Mouse (Mus musculus): Measurements from ENCODE around the gene Josd1. TPM values are rescaled to one million over a fixed set of nuclear protein-coding genes. Genes with fewer than 3 reads are reported as not detected.

Josd1 gene
- polyA plus RNA-seq, 1 experiment from 2014 or later: 26.9 TPM

DNA sequence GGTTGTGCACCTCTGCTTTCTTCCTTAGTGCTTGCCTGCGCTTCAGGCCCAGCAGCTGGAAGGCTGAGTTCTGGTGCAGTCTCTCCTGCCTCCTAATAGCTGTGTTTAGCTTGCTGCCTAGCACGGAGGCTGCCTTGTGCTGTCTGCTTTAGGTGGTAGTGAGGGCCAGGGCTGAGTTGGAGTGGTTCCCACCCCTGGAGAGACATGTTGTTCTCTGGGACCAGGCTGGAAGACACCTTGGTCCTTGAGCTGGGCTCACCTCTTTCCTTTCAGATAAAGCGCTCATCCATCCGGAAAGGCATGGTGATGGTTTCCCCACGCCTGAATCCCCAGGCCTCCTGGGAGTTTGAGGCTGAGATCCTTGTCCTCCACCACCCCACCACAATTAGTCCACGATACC is 29.0 kb upstream of the Josd1 start:
- Histone ChIP-seq H3K9me3 (no peaks in the 10 kb centered on the region), H3K9ac (no peak overlapping the region), H3K4me2 (replicated peaks) (no peak overlapping the region), H3K4me3 (no peak overlapping the region), H3K27me3 (replicated peaks) (no peaks in the 10 kb centered on the region), H3K27ac (no peak overlapping the region), H3K4me1 (no peaks in the 10 kb centered on the region), H3K36me3 (peaks cover 91% of the 10 kb centered on the region)
- no peak for ATAC-seq (ENCODE audit: low FRiP score, low read depth)
- 90% methylated on average over 6 of the region's 6 CpGs for WGBS

DNA sequence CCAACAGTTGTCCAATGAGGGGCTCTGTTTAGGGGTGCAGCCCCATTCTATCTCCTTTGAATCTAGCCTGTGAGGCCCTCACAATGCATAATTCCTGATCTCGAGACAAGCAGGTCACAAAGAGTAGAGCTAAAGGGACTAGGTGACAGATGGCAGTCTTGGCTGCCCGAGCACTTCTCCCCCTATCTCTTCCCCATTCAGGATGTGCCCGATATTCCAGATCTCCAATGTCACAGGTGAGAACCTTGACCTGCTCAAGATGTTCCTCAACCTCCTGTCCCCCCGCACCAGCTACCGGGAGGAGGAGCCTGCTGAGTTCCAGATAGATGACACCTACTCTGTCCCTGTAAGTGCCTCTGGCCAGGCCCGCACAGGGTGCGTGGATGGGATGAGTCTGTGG is 27.9 kb upstream of the Josd1 start:
- H3K9me3 ChIP-seq: no peaks in the 10 kb centered on the region
- H3K27ac ChIP-seq: no peak overlapping the region
- no peak for ATAC-seq (ENCODE audit: low FRiP score, low read depth)
- no peak overlapping the region for H3K4me2 ChIP-seq (replicated peaks)
- H3K4me3 ChIP-seq: no peak overlapping the region
- no peak overlapping the region for H3K9ac ChIP-seq
- peaks cover 96% of the 10 kb centered on the region for H3K36me3 ChIP-seq
- H3K27me3 ChIP-seq (replicated peaks): no peaks in the 10 kb centered on the region
- 95% methylated on average over 7 of the region's 7 CpGs for WGBS
- no peaks in the 10 kb centered on the region for H3K4me1 ChIP-seq

DNA sequence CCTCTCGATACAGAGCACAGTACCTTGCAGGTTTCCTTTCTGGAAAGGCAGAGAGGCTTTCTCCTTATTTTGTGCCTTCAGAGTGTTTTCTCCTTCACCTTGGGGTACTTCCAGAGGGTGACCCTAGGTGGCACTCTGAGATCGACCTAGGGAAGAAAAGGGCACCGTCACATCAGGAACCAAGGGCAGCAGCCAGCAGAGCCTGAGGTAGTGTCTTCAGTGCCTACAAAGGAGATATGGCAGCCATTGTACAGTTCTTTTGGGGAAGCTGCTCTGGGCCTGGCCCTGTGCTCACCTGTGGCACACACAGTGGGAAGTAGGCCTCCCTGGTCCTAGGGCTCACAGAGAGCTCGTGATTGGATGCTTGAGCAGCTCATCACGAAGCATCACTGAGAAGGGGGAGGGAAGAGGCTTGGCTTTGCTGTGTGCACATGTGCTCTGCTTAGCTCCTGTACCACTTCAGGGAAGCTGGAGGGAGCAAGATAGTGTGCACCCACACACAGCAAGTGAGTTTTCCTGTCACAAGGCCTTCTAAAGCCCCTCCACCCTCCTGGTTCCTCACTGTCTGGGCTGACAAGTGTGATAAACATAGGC is 20.6 kb upstream of the Josd1 start:
- peaks cover 65% of the 10 kb centered on the region for H3K36me3 ChIP-seq
- WGBS: 91% methylated on average over 5 of the region's 5 CpGs

DNA sequence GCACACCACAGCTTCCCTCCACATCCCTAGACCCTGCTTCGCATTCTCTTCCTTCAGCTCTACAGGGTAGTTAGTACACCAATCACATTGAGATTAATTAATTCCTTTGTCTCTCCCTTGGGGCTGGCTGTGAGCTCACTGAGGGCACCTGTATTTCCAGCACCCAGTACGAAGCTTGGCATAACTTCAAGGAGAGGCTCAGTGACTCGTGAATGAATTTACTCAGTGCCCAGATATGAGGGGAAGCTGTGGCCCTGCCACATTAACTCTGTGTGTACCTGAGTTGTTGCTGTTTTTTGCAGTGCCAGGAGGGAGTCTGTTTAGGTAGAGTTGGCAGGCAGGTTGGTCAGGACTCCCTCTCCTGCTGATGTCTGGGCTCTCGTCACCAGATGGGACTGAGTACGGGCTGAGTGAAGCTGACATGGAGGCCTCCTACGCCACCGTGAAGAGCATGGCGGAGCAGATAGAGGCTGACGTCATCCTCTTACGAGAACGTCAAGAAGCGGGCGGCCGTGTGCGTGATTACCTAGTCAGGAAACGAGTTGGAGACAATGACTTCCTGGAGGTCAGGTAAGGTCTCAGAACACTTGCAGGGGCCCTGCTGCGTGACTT is 19.0 kb upstream of the Josd1 start:
- Histone ChIP-seq H3K27me3 (replicated peaks) (no peaks in the 10 kb centered on the region), H3K36me3 (peaks cover 49% of the 10 kb centered on the region), H3K4me3 (no peak overlapping the region), H3K4me1 (no peaks in the 10 kb centered on the region), H3K9me3 (no peaks in the 10 kb centered on the region), H3K27ac (no peak overlapping the region), H3K4me2 (replicated peaks) (no peak overlapping the region), H3K9ac (no peak overlapping the region)
- 91% methylated on average over 17 of the region's 17 CpGs for WGBS
- no peak for ATAC-seq (ENCODE audit: low FRiP score, low read depth)

More for the DNA sequence above, 20.6 kb upstream of the Josd1 start:
- no peaks in the 10 kb centered on the region for H3K4me1 ChIP-seq
- no peaks in the 10 kb centered on the region for H3K9me3 ChIP-seq
- no peak overlapping the region for H3K9ac ChIP-seq
- H3K4me3 ChIP-seq: no peak overlapping the region
- H3K27ac ChIP-seq: no peak overlapping the region
- no peak for ATAC-seq (ENCODE audit: low FRiP score, low read depth)
- no peak overlapping the region for H3K4me2 ChIP-seq (replicated peaks)
- H3K27me3 ChIP-seq (replicated peaks): no peaks in the 10 kb centered on the region

DNA sequence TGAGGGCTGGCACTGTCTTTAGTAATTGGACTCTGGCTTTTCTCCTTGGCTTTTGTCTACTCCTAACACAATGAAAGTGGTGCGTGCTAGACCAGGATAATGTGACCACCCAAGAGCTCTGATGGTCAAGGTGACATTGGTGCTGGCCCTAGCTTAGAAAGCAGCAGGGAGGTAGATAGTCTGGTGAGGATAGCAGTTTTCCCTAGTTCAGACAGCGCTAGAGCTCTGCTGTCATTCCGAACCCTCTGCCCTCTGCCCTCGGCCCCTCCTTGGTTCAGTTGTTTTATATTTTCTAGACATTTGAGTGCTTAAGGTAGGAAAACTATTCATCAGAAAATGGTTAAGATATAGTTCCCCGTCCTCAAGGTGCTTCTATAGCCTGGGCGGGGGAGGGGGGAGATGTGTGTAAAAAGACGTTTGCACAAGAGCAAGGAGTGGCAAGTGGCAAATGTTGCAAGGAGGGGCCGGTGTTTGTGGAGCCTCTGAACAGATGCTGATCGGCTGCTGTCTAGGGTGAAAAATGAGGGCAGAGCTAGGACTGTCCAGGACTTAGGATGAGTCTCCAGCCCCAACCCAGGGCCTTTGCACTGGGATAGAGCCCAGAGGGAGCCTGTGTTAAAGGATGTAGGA is 10.0 kb upstream of the Josd1 start:
- H3K4me1 ChIP-seq: peaks cover 19% of the 10 kb centered on the region; the same call in 1 of the 2 replicates
- H3K9ac ChIP-seq: no peak overlapping the region
- H3K36me3 ChIP-seq: 0 out of 2 replicates have a peak, but pooled peaks cover 13% of the 10 kb centered on the region
- no peak overlapping the region for H3K4me3 ChIP-seq
- H3K4me2 ChIP-seq (replicated peaks): no peak overlapping the region
- no peak for ATAC-seq (ENCODE audit: low FRiP score, low read depth)
- WGBS: 77% methylated on average over 9 of the region's 9 CpGs
- H3K27me3 ChIP-seq (replicated peaks): no peaks in the 10 kb centered on the region
- no peaks in the 10 kb centered on the region for H3K9me3 ChIP-seq
- H3K27ac ChIP-seq: no peak overlapping the region

DNA sequence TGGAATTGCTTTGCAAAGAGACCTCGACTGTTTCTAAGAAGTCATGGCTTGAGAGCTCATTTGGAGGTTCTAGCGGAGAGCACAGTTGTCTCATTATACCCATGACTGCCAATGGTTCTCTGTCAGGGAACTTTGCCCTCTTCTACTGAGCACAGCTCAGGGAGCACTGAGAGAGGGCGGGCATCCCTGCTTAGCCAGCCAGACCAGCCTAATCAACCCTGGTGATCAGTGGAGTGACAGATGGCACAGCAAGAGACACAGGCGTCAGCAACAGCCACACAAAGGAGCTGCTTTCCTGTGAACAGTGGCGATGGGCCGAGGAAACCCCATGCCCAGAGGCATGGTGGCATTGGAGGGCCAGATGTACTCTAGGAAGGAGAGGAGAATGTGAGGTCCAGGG is 9.3 kb upstream of the Josd1 start:
- Histone ChIP-seq H3K4me2 (replicated peaks) (no peak overlapping the region), H3K4me3 (no peak overlapping the region)

DNA sequence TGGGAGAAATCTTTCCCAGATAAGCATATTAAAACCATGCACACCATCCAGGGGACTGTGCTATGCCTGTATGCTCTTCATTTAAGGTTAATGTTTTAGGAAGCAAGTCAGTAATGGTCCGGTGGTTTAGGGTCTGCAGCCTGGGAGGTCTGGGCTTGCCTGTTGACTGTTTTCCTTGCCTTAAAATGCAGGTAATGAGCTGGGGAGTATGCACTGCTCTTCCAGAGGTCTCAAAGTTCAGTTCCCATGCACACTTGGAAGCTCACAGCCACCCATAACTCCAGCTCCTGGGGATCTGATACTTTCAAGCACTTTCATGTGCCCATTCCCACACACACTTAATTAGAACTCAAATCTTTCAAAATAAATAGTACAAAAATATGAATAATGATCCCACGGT is 8.8 kb upstream of the Josd1 start:
- Histone ChIP-seq H3K4me1 (peaks cover 30% of the 10 kb centered on the region), H3K27ac (no peak overlapping the region), H3K4me3 (no peak overlapping the region), H3K9me3 (no peaks in the 10 kb centered on the region), H3K9ac (no peak overlapping the region), H3K36me3 (0 out of 2 replicates have a peak, but pooled peaks cover 13% of the 10 kb centered on the region), H3K4me2 (replicated peaks) (no peak overlapping the region), H3K27me3 (replicated peaks) (no peaks in the 10 kb centered on the region)
- WGBS: 91% methylated on average over 2 of the region's 2 CpGs
- no peak for ATAC-seq (ENCODE audit: low FRiP score, low read depth)

More for the DNA sequence above, 9.3 kb upstream of the Josd1 start:
- no peak for ATAC-seq (ENCODE audit: low FRiP score, low read depth)
- WGBS: 70% methylated on average over 6 of the region's 6 CpGs
- no peaks in the 10 kb centered on the region for H3K9me3 ChIP-seq
- peaks cover 25% of the 10 kb centered on the region for H3K4me1 ChIP-seq
- no peak overlapping the region for H3K27ac ChIP-seq
- 0 out of 2 replicates have a peak, but pooled peaks cover 13% of the 10 kb centered on the region for H3K36me3 ChIP-seq
- no peak overlapping the region for H3K9ac ChIP-seq
- H3K27me3 ChIP-seq (replicated peaks): no peaks in the 10 kb centered on the region

DNA sequence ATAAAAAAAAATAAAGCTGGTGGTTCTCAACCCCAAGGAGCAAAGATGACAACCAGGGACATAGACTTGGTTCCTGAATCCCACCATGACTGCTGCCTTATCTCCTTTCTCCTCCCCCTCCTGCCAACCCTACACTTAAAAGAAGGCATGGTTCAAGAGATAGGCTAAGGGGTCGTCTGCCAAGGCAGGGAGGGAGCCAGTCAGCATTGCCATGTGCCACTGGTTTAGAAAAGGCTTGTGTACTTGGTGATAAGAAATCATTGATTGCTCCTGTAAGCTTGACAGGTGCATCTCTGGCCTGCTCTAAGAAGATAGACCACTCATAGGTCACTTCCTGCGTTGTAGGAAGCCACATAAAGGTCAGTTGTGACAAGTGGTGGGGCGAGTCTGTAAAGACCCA is 7.8 kb upstream of the Josd1 start:
- Histone ChIP-seq H3K4me1 (peaks cover 34% of the 10 kb centered on the region), H3K9ac (no peak overlapping the region), H3K4me3 (no peak overlapping the region), H3K4me2 (replicated peaks) (no peak overlapping the region), H3K27me3 (replicated peaks) (no peaks in the 10 kb centered on the region), H3K9me3 (no peaks in the 10 kb centered on the region), H3K27ac (no peak overlapping the region), H3K36me3 (0 out of 2 replicates have a peak, but pooled peaks cover 13% of the 10 kb centered on the region)
- 68% methylated on average over 3 of the region's 3 CpGs for WGBS
- no peak for ATAC-seq (ENCODE audit: low FRiP score, low read depth)

DNA sequence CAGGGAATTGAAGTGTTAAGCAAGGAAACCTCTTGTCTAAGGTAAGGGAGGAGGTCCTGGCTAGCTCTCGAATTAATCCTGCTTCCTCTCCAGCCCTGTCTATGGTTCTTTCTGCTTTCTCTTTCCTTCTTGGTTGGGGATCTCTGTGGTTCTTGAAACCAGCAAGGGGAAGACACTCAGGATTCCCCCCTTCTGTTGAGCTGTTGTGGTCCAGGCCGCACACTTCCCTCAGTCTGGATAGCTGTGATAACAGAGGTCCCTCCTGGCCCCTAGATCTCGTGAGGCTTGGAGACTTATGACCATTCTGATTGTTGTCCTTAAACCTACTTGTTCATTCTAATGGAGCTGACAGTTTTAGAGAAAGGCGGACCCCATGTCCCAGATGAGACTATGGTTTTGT is 6.8 kb upstream of the Josd1 start:
- H3K4me1 ChIP-seq: peaks cover 41% of the 10 kb centered on the region
- H3K36me3 ChIP-seq: 0 out of 2 replicates have a peak, but pooled peaks cover 13% of the 10 kb centered on the region
- H3K4me2 ChIP-seq (replicated peaks): no peak overlapping the region
- WGBS: 89% methylated on average over 4 of the region's 4 CpGs
- no peak overlapping the region for H3K9ac ChIP-seq
- no peak overlapping the region for H3K27ac ChIP-seq
- ATAC-seq (ENCODE audit: low FRiP score, low read depth): no peak
- H3K27me3 ChIP-seq (replicated peaks): no peaks in the 10 kb centered on the region
- H3K9me3 ChIP-seq: no peaks in the 10 kb centered on the region
- H3K4me3 ChIP-seq: no peak overlapping the region

DNA sequence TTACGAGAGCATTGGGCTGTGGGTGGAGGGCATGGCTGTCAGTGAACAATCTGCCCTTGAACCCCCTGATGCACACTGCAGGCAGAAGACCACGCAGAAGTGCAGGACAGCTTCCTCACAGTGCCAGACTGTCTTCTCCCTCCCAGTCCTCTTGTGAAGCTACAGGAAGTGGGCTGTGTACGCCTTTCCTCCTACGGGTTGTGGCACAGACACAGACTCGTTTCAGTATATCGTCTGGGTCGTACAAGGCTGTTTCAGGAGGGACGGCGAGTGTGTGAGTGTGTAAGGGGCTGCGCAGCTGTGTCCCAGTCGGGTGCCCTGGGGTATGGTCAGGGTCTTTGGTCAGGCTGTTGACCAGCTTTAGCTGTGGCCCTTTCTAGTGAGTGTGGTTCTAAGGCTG is 6.0 kb upstream of the Josd1 start:
- peaks cover 45% of the 10 kb centered on the region for H3K4me1 ChIP-seq
- H3K9me3 ChIP-seq: no peaks in the 10 kb centered on the region
- H3K36me3 ChIP-seq: 0 out of 2 replicates have a peak, but pooled peaks cover 7% of the 10 kb centered on the region
- H3K27me3 ChIP-seq (replicated peaks): no peaks in the 10 kb centered on the region
- 92% methylated on average over 11 of the region's 11 CpGs for WGBS
- no peak for ATAC-seq (ENCODE audit: low FRiP score, low read depth)
- H3K4me3 ChIP-seq: no peak overlapping the region
- H3K4me2 ChIP-seq (replicated peaks): 0 out of 2 replicates have a peak overlapping the region, but pooled peaks have one; percentile 9
- H3K9ac ChIP-seq: no peak overlapping the region
- H3K27ac ChIP-seq: no peak overlapping the region

DNA sequence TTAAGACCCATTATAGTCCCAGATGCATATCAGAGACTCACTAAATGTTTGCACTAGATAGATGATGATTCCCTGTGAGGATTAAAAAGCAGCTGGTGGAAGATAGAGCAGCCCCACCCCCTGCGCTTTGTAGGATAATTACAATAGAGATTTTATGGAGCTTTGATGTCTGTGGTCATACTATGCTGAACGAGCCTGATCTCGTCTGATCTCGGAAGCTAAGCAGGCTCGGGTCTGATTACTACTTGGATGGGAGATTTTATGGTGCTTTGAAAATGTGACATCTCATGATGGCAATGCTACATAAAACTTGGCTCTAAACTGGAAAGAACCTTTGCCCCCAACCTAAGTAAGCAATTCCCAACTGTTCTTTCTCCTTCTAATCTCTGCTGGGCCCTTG is 4.6 kb upstream of the Josd1 start:
- H3K4me1 ChIP-seq: peaks cover 38% of the 10 kb centered on the region
- H3K36me3 ChIP-seq: 0 out of 2 replicates have a peak, but pooled peaks cover 7% of the 10 kb centered on the region
- H3K27ac ChIP-seq: no peak overlapping the region
- 63% methylated on average over 5 of the region's 5 CpGs for WGBS
- peak overlapping the region; percentile 82 for H3K4me2 ChIP-seq (replicated peaks)
- H3K9me3 ChIP-seq: no peaks in the 10 kb centered on the region
- H3K27me3 ChIP-seq (replicated peaks): no peaks in the 10 kb centered on the region
- no peak overlapping the region for H3K4me3 ChIP-seq
- 0 out of 2 replicates have a peak overlapping the region, but pooled peaks have one; percentile 26 for H3K9ac ChIP-seq
- no peak for ATAC-seq (ENCODE audit: low FRiP score, low read depth)

DNA sequence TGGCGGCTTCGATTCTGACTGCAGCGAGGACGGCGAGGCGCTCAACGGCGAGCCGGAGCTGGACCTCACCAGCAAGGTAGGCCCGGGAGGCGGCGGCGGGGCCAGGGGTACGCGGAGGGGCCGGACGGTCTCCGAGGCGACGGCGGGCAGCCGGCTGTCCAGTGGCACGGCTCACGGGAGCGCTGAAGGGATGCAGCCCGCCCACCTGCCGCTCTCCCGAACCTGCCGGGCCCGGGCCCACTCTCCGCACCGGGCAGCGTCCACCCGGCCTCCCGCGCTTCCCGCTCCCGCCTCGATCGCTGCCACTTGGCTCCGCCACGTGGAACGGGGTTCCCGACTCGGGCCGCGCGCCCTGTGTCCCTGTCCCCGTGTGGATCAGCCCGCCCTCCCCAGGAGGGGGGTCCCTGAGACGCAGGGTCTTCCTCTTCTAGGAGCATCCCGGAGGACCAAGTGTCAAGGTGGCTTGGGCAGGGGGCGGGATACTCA is 3.3 kb upstream of the Josd1 start:
- under 1% methylated on average over 51 of the region's 53 CpGs for WGBS
- Histone ChIP-seq H3K4me3 (peak overlapping the region; percentile 91), H3K27me3 (replicated peaks) (no peaks in the 10 kb centered on the region), H3K4me1 (peaks cover 43% of the 10 kb centered on the region), H3K9me3 (no peaks in the 10 kb centered on the region), H3K36me3 (0 out of 2 replicates have a peak, but pooled peaks cover 7% of the 10 kb centered on the region), H3K9ac (peak overlapping the region; percentile 95), H3K4me2 (replicated peaks) (peak overlapping the region; percentile 82), H3K27ac (peak overlapping the region; percentile 80; the same call in 1 of the 2 replicates)
- no peak for ATAC-seq (ENCODE audit: low FRiP score, low read depth)

Measured in neural tube, embryonic 12.5 days (tissue).